Mouse (Mus musculus) erythroblast, adult 5-6 weeks (primary cell): ENCODE measurements around the gene Fam187b. TPM values are rescaled to one million over a fixed set of nuclear protein-coding genes. Genes with fewer than 3 reads are reported as not detected.

Experiments
- ATAC-seq: replicated peaks from 2 replicates; pipeline ENCODE4 v1.8.0; 2016; ENCODE audit warnings: moderate number of reproducible peaks, mild to moderate bottlenecking, moderate TSS enrichment, inconsistent platforms; ENCODE audit not compliant: poor library complexity, low FRiP score, severe bottlenecking
- total RNA-seq, 2 experiments: library from RNA; stranded (forward) in 1 of 2; stranded (reverse) in 1 of 2; fragments of 150-400 nt in 1 of 2; fragments of 200-764, 138-1000 nt in 1 of 2; gene quantifications; 2 replicates each; pipeline versions ENCODE4 v1.2.3 to v1.2.4; 2015 to 2017; ENCODE audit warnings: low replicate concordance in 2 of 2

Fam187b gene
- total RNA-seq, 2 experiments from 2014 or later = not detected

DNA sequence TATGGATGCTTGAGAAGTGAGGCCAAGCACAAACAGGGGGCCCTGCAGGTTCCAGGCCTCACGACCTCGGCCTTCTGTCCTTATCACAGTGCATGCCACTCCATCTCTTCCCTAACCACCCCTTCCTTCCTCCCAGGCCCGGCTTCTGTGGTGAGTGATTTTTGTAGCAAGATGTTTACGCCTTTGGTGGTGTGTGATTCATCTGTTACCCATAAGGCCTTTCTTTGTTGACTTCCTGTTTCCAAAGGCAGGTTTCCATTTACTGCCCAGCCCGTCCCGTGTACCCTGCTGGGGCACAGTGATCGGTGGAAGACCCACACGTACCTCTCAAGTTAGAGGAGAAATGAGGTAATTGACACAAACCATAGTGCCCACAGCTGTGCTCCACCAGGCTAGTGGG lies 29.1 kb downstream of the Fam187b start:
- no peak for ATAC-seq

DNA sequence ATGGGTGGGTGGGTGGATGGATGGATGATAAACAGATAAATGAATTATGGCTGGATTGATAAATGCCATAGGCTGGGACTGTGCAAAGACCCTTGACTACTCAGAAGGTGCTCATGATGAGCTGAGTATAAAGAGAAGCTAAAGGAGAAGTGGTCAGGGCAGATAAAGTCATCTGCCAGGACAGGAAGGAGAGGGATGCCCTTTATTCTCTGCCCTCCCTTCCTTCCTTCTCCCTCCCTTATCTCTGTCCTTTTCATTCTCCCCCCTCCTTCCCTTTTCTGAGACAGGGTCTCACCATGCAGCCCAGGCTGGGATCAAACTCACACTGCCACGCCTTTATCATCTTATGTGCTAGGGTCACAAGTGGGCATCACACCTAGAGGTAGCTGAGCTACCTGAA lies 34.2 kb downstream of the Fam187b start:
- no peak for ATAC-seq

DNA sequence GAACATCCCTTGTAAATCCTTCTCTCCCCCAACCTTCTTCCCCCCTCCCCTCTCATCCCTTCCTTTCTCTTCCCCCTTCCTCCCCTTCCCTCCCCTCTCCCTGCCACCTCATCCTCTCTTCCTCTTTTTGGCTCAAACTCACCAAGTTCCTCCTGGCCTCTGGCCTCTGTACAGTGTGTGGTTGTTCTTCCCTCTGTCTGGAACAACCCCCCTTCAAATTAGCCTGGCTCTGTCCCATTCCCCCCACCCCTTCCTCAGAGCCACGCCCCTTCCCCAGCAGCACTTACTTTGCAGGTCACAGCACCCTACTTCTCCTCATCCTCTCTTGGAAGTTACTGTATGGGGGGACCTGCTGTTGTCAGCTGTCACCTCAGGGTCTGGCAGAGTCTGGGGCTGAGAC lies 34.6 kb downstream of the Fam187b start:
- ATAC-seq = no peak

DNA sequence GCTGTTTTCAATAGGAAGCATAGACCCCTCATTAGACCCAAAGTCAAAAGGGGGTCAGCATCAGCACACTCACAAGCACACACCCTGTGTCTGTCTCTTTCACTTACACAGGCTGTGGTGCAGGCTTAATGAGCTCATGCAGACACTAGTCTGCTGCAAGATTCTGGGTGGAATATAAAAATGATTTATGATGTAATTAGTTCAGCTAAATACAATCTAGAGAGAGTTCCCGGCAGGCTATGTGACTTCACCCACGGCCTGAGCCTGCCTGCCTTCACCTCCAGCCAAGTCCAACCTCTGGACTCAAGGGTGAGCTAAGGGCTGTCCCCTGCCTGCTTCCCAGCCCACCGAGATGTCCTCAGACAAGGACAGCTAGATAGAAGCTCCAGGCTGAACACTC lies 35.3 kb downstream of the Fam187b start:
- no peak for ATAC-seq

DNA sequence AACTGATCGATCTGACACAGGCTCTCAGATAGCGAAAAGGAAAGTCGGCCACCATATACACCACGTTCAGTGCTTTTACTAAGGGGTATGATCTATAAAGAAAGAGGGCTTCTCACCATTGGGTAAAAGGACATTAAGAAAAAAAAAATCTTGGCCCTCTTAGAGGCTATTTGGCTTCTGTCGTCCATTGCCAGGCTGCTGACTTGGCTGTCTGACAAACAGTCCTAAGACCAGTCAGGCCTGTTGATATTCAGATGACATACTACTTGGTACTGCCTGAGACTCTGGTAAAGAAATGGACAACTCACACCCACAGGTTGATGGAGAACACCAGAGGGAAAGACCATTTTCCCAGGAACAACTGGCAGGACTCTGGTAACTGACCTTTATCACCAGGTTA lies 39.4 kb downstream of the Fam187b start:
- ATAC-seq = no peak

DNA sequence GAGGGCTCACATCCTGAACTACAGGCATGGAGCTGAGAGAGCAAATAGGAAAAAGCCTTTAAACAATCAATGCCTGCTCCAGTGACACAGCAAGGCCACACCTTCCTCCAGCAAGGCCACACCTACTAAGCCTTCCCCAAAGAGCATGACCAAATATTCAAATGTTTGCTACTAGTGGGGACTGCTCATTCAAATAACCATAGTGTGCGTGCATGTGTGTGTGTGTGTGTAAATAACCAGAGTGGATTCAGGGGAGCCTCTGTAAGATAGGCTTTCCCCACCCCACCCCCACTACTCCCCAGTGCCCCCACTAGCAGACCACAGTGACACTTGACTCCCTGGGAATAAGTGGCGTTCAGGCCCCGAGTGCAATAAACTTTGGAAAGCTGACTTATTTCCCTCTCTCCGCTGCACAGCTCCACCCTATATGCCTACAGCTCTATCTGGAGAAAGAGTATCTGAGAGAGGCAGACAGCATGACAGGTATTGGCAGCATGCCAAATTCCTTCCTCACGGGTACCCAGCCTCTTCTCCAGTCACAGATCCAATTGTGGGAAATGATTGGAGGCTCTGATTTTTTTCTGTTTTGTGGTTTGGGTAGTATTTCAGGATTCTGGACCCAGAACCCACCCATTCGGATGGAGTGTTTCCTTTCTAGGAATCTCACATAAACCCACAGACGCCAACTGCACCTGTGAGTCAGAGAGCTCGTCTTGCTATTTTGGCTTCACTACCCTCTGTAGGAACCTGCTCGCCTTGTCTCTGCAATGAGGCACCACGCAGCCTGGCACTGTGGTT lies 43.7 kb downstream of the Fam187b start:
- ATAC-seq = no peak

DNA sequence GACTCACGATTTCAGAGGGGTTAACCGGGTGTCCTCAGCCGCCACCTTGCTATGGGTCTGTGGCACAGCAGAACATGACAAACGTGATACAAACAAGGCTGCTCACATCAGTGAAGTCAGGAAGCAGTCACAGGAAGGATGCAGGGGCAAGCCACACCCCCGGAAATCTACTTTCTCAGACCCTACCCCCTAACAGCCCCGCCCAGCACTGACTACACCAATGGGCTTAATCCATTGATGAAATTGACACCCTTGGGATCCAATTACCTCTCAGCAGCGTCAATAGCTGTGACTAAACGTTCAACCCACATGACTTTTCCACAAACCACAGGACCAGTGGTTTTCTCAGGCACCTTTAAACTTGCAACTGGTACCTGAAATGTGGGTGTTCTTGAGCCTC lies 55.0 kb downstream of the Fam187b start:
- no peak for ATAC-seq

DNA sequence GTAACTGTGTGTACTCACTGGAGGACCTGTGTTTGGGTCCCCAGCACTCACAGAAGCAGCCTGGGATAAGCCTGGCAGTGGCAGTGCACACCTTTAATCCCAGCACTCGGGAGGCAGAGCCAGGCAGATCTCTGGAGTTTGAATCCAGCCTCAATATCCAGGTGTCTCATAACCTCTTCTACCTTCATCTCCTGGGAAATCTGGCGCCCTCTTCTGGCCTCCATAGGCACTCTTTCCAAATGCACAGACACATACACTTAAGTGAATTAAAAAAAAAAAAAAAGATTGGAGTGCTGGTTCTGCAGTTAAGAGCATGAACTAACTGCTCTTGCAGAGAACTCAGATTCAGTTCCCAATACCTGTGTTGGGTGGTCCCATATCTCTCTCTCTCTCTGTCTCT lies 57.1 kb downstream of the Fam187b start:
- no peak for ATAC-seq

DNA sequence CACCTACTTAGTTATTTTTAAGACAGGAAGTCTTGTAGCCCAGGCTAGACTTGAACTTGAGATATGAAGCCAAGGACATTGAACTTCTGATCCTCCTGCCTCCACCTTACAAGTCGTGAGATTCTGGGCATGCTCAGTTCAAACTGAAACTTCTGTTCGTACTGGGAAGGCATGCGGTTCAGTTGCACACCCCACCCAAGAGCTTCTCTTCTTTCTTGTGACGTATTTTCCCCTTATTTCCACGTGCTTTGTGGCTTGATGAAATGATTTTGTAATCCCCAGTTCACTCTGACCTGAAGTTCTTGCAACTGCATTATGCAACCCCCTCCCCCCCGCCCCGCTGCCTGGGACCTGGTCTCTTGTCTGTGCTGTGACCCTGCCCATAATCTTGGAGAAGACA lies 58.1 kb downstream of the Fam187b start:
- ATAC-seq = no peak

DNA sequence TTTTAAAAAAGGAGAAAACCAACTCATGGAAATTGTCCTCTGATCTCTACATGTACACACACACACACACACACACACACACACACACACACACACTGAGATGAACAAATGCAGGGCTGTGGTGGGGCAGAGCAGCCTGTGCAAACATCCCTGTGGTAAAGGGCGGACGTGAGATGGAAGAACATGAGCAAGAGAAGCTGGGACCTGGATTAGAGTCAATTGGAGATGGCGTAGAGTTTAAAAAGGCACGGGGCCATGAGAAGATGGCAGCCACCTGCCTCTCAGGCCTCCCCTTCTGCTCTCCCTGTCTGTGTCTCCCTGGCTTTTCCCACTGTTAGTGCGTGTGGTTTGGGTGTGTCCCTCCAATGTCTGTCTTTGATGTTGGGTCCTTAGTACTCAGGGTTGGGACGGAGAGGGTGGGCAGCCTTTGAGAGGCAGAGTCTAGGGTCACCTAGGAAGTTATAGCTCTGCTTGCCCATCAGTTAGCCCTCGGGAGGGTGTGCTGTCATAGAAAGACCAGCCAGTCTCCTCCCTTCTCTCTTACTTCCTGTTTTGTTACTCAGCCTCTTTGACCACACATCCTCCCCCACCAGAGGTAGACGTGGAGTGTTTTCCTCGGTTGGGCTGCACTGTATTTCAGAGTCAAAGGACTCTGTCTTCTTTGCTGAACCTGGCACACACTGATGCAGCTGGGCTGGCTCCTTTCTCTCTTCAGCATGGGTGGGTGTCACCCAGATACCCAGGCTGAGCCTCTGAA lies 60.0 kb downstream of the Fam187b start:
- no peak for ATAC-seq

DNA sequence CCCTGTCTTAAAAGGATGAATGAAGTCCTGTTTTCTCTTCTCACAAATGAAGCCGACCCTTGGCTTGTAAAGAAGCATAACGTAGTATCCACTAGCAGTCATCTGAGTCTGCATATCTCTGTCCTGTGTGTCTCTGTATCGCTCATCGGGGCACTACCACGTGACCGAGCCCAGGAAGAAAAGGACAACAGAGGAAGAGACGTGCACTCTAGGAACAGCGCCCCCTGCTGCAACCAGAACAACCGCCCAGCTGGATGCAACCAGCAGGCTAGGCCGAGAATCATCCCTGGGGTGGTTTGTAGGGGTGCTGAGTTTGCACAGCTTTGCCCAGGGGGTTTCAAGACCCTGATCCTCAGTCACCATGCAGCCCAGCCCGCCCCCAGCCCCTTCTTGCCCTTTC lies 61.2 kb downstream of the Fam187b start:
- ATAC-seq = no peak

DNA sequence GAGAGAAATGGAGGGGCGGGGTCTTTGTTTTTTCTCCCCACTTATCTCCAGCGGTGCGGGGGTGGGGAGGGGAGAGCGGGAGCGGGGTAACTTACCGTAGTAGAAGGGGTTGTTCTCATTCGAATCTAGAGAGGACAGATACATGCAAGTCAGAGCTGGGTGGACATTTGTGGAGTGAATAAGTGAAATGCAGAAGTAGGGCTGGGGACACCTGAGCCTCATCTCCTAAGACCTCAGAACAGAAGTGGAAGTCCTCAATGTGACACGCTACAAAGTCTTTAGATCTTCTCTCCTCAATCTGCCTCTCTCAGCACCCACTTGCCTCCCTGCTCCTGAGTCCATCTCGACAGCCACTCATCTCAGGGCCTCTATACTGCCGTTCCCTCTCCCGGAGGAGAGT lies 61.7 kb downstream of the Fam187b start:
- no peak for ATAC-seq

DNA sequence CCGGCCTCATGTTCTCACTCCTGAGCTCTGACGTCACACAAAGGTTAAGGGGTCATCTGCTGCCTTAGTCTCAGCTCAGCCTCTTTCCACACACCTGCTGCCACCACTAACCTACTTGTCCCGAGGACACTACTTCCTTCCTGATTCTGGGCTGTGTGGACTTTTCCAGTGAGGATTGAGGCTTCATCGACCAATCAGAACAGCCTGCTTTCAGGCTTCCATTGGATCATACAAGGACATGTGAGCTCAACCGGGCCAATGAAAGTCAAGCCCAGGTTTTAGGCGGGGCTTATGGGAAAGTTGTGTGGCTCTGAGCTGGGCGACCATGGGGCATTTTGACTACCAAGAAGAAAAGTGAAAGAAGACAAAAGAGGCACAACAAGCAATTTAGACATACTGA lies 63.3 kb downstream of the Fam187b start:
- ATAC-seq = no peak

DNA sequence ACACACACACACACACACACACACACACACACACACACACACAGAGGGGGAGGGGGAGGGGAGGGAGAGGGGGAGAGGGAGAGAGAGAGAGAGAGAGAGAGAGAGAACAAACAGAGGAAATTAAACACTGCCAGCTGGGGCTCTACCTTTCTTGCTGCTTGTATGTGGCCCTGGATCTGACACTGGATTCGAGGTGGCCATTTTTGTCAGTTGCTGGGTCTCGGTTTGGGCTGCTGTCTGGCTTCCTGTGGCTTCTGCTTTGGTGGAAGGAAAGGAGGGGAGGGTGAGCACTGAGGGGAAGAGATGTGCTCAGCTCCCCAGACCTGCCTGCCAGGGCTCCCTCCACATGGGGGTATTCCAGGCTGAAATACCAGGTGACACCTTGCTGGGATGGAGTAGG lies 64.1 kb downstream of the Fam187b start:
- no peak for ATAC-seq

DNA sequence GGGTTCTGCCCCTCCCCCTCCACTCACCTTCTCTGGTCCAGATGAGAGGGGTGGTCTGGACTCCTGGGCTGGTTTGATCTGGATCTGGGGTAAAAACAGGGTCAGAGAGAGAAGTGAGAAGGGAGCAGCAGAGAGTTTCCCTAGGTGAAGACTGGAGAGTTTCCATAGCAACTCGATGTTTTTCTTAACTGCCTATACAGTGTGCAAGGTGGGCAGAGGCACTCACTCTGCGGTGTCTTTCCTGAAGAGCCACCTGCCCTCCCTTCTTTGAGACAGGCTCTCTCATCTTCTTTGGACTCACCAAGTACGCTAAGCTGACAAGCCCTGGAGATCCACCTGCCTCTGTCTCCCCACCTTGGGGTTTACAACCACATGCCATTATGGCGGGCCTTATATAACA lies 65.4 kb downstream of the Fam187b start:
- ATAC-seq = no peak

Other genes with a start within 250 kb of the Fam187b start
- 28.4 and 42.4 TPM in 2 replicates for gene Tmem147, start 244.2 kb upstream of the Fam187b start, total RNA-seq (2015; ENCODE audit: low replicate concordance)
- gene Tmem147, start 244.2 kb upstream of the Fam187b start, total RNA-seq (2017; ENCODE audit: low replicate concordance) = 9.4 and 12.8 TPM in 2 replicates
- gene Gapdhs, start 230.1 kb upstream of the Fam187b start, total RNA-seq (2015; ENCODE audit: low replicate concordance) = not detected in 2 replicates
- gene Gapdhs, start 230.1 kb upstream of the Fam187b start, total RNA-seq (2017; ENCODE audit: low replicate concordance) = not detected in 2 replicates
- gene Sbsn, start 222.3 kb upstream of the Fam187b start, total RNA-seq (2015; ENCODE audit: low replicate concordance) = not detected in 2 replicates
- gene Sbsn, start 222.3 kb upstream of the Fam187b start, total RNA-seq (2017; ENCODE audit: low replicate concordance) = not detected in 2 replicates
- 7.7 and 29.0 TPM in 2 replicates for gene Dmkn, start 210.0 kb upstream of the Fam187b start, total RNA-seq (2015; ENCODE audit: low replicate concordance)
- 5.3 and 10.9 TPM in 2 replicates for gene Dmkn, start 210.0 kb upstream of the Fam187b start, total RNA-seq (2017; ENCODE audit: low replicate concordance)
- not detected in 2 replicates for gene Krtdap, start 185.9 kb upstream of the Fam187b start, total RNA-seq (2015; ENCODE audit: low replicate concordance)
- gene Krtdap, start 185.9 kb upstream of the Fam187b start, total RNA-seq (2017; ENCODE audit: low replicate concordance) = not detected in 2 replicates
- gene Ffar2, start 150.0 kb upstream of the Fam187b start, total RNA-seq (2015; ENCODE audit: low replicate concordance) = 8.1 and 11.1 TPM in 2 replicates
- 10.6 and 12.3 TPM in 2 replicates for gene Ffar2, start 150.0 kb upstream of the Fam187b start, total RNA-seq (2017; ENCODE audit: low replicate concordance)
- not detected in 2 replicates for gene Ffar3, start 117.6 kb upstream of the Fam187b start, total RNA-seq (2015; ENCODE audit: low replicate concordance)
- gene Ffar3, start 117.6 kb upstream of the Fam187b start, total RNA-seq (2017; ENCODE audit: low replicate concordance) = not detected in 2 replicates
- gene Ffar1, start 112.2 kb upstream of the Fam187b start, total RNA-seq (2015; ENCODE audit: low replicate concordance) = not detected in 2 replicates
- not detected in 2 replicates for gene Ffar1, start 112.2 kb upstream of the Fam187b start, total RNA-seq (2017; ENCODE audit: low replicate concordance)
- gene Cd22, start 93.4 kb upstream of the Fam187b start, total RNA-seq (2015; ENCODE audit: low replicate concordance) = 1.0 and 19.6 TPM in 2 replicates
- 0.42 TPM in 1 of 2 replicates, not detected in the other for gene Cd22, start 93.4 kb upstream of the Fam187b start, total RNA-seq (2017; ENCODE audit: low replicate concordance)
- not detected in 2 replicates for gene Mag, start 58.9 kb upstream of the Fam187b start, total RNA-seq (2015; ENCODE audit: low replicate concordance)
- gene Mag, start 58.9 kb upstream of the Fam187b start, total RNA-seq (2017; ENCODE audit: low replicate concordance) = 0.70 TPM in 1 of 2 replicates, not detected in the other
- not detected in 2 replicates for gene Hamp2, start 49.1 kb upstream of the Fam187b start, total RNA-seq (2015; ENCODE audit: low replicate concordance)
- not detected in 2 replicates for gene Hamp2, start 49.1 kb upstream of the Fam187b start, total RNA-seq (2017; ENCODE audit: low replicate concordance)
- not detected in 2 replicates for gene Hamp, start 29.8 kb upstream of the Fam187b start, total RNA-seq (2015; ENCODE audit: low replicate concordance)
- gene Hamp, start 29.8 kb upstream of the Fam187b start, total RNA-seq (2017; ENCODE audit: low replicate concordance) = not detected in 2 replicates
- gene Usf2, start 17.0 kb upstream of the Fam187b start, total RNA-seq (2015; ENCODE audit: low replicate concordance) = 36.5 and 39.3 TPM in 2 replicates
- 47.0 and 47.3 TPM in 2 replicates for gene Usf2, start 17.0 kb upstream of the Fam187b start, total RNA-seq (2017; ENCODE audit: low replicate concordance)
- 2.9 TPM in 1 of 2 replicates, not detected in the other for gene Lsr, start 326 bp upstream of the Fam187b start, total RNA-seq (2015; ENCODE audit: low replicate concordance)
- gene Lsr, start 326 bp upstream of the Fam187b start, total RNA-seq (2017; ENCODE audit: low replicate concordance) = 0.70 and 0.77 TPM in 2 replicates
- 183 and 286 TPM in 2 replicates for gene Fxyd5, start 68.7 kb downstream of the Fam187b start, total RNA-seq (2015; ENCODE audit: low replicate concordance)
- 67.1 and 90.7 TPM in 2 replicates for gene Fxyd5, start 68.7 kb downstream of the Fam187b start, total RNA-seq (2017; ENCODE audit: low replicate concordance)
- gene Fxyd7, start 77.7 kb downstream of the Fam187b start, total RNA-seq (2015; ENCODE audit: low replicate concordance) = not detected in 2 replicates
- not detected in 2 replicates for gene Fxyd7, start 77.7 kb downstream of the Fam187b start, total RNA-seq (2017; ENCODE audit: low replicate concordance)
- not detected in 2 replicates for gene Fxyd1, start 83.4 kb downstream of the Fam187b start, total RNA-seq (2015; ENCODE audit: low replicate concordance)
- gene Fxyd1, start 83.4 kb downstream of the Fam187b start, total RNA-seq (2017; ENCODE audit: low replicate concordance) = not detected in 2 replicates
- not detected in 2 replicates for gene Lgi4, start 85.6 kb downstream of the Fam187b start, total RNA-seq (2015; ENCODE audit: low replicate concordance)
- not detected in 2 replicates for gene Lgi4, start 85.6 kb downstream of the Fam187b start, total RNA-seq (2017; ENCODE audit: low replicate concordance)
- not detected in 2 replicates for gene Fxyd3, start 102.9 kb downstream of the Fam187b start, total RNA-seq (2015; ENCODE audit: low replicate concordance)
- not detected in 2 replicates for gene Fxyd3, start 102.9 kb downstream of the Fam187b start, total RNA-seq (2017; ENCODE audit: low replicate concordance)
- gene Hpn, start 141.5 kb downstream of the Fam187b start, total RNA-seq (2015; ENCODE audit: low replicate concordance) = 4.0 and 10.0 TPM in 2 replicates
- 0.77 and 6.7 TPM in 2 replicates for gene Hpn, start 141.5 kb downstream of the Fam187b start, total RNA-seq (2017; ENCODE audit: low replicate concordance)
- gene Scn1b, start 153.2 kb downstream of the Fam187b start, total RNA-seq (2015; ENCODE audit: low replicate concordance) = 1.2 TPM in 1 of 2 replicates, not detected in the other
- gene Scn1b, start 153.2 kb downstream of the Fam187b start, total RNA-seq (2017; ENCODE audit: low replicate concordance) = 1.2 TPM in 1 of 2 replicates, not detected in the other
- gene Gramd1a, start 182.1 kb downstream of the Fam187b start, total RNA-seq (2015; ENCODE audit: low replicate concordance) = 20.9 and 27.9 TPM in 2 replicates
- gene Gramd1a, start 182.1 kb downstream of the Fam187b start, total RNA-seq (2017; ENCODE audit: low replicate concordance) = 4.9 and 6.2 TPM in 2 replicates